Mouse (Mus musculus) megakaryocyte progenitor cell, adult 5-6 weeks (primary cell): Measurements from ENCODE around the gene Akap7. TPM values are rescaled to one million over a fixed set of nuclear protein-coding genes. Genes with fewer than 3 reads are reported as not detected.
"Not testable (repeated sequence)": the region's sequence is repeated elsewhere in the genome, so short reads cannot be mapped to it uniquely, and the experiment has no call there.

Source experiments
- ATAC-seq: replicated peaks from 2 replicates; pipeline ENCODE4 v1.8.0; 2016; ENCODE audit warnings: mild to moderate bottlenecking, moderate TSS enrichment, inconsistent platforms; ENCODE audit not compliant: poor library complexity
- total RNA-seq, 2 experiments: library from RNA; stranded (forward) in 1 of 2; stranded (reverse) in 1 of 2; fragments of 157-497, 149-512 nt in 1 of 2; fragments of 200-1000 nt in 1 of 2; gene quantifications; 2 replicates each; pipeline versions ENCODE4 v1.2.3 to v1.2.4; 2015 to 2017

Akap7 gene
- total RNA-seq, 2 experiments from 2014 or later, result 17.2 to 18.8 TPM

DNA sequence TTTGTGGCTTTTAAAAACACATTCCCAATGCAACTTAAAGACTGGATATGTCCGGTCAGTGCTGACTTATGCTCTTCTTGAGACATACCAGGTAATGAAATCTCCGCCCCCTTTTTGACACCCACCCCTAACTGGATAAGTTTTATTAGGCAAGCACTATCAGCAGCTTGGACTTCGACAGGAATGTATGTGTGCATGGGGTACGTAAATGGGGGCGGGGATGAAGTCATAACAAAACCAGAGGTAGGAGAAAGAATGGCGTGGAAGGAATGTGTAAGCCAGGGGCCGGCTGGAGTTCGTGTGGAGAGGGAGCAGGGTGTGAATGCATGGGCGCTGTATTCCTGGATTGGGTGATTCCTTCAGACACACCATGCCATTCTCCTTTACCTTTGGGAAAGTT lies 109.6 kb downstream of the Akap7 start:
- ATAC-seq, result no peak

- ATAC-seq, result no peak
Observed at GRCm38 (mm10) chr10:25192180-25193073, 115.2 kb downstream of the Akap7 start.

- no peak for ATAC-seq
Observed at GRCm38 (mm10) chr10:25191166-25191565, 116.5 kb downstream of the Akap7 start.

- not testable (repeated sequence) for ATAC-seq
Observed at GRCm38 (mm10) chr10:25186240-25186639, 121.4 kb downstream of the Akap7 start.

DNA sequence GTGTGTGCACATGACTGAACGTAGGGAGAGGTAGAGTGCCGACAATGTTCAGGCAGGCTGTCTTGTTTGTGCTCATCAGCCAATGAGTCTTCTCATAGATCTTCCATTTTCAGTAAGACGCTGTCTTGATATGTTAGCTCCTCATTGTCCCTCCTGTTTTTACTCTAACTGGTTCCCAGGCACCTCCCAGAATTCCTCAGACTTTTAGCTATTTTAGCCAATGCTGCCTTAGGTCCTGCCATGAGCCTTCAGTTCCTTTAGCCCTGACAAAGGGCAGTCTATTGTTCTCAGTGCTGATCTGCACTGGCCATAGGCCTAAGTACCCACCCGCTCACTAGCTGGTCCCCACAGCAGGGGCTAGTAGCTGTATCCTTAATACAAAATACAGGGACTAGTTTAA lies 122.0 kb downstream of the Akap7 start:
- ATAC-seq, result 0 out of 2 replicates have a peak, but pooled peaks have one; percentile 19

DNA sequence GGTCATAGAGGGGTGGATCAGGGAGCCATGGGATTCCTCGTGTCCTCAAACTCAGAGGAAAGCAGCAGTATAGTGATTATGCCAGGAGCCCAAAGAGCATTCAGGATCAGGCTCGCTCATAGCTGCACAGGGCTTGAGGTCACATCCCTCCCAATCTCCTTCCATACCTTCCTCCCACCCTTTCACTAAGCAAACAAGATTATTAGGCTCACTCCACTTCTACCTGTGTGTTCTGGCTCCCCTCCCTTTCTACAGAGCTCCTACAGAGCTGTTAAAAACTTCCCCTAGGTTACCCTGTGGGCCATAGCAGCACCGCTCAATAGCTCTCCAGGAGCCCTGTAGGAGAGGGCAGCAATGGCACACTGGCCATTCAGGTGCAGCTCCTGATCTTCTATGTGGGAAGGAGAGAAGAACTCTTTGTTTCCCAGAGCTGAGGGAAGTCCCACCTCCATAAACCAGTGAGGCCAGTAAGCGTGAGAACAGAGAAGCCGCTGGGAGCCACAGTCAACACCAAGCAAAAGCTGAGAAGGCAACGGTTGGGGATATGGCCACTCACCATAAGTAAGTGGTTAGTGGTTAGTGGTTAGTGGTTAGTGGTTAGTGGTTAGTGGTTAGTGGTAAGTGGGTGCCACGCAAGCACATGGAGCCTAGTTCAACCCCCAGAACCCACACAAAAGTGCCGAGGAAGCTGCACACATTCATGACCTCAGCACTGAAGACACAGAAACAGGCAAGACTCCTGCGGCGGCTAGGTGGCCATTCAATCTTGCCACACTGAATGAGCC lies 122.7 kb downstream of the Akap7 start:
- peak; percentile 62 for ATAC-seq

DNA sequence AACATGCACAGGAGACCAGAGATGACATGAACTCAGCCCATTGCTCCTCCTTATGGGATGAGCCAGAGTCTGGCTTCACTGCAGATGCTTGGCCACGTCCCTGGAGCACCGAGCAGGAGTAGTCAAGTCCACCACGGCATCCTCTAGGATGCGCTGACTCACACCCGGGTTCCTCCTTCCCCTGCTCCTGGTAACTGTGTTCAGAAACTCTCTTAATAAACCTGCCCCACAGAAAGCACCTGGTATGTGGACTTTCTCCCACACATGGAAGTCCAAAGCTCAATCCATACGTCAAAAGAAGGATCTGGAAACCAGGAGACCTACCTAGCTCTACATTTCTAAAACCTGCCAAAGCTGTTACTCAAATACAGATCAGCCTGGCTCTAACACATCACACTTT lies 124.4 kb downstream of the Akap7 start:
- no peak for ATAC-seq

DNA sequence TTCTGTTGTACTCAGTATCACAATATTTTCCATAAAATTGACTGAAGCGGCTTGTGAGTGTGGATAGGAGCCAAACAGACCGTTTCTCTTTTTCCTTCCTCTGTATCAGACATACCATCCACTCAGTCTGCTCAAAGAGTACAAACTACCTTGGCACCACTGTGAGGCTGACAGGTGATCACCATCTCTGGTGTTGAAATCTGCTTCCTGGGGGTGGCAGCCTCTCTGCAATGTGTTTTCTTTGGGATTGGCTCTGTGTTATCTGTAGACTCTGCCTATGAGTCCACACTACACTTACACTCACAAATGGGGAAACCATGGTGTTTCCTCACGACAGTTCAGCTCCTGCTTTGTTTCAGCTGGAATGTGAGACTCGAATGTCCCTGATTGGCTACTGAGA lies 128.6 kb downstream of the Akap7 start:
- ATAC-seq, result no peak

- ATAC-seq, result no peak
Observed at GRCm38 (mm10) chr10:25177270-25177669, 130.4 kb downstream of the Akap7 start.

DNA sequence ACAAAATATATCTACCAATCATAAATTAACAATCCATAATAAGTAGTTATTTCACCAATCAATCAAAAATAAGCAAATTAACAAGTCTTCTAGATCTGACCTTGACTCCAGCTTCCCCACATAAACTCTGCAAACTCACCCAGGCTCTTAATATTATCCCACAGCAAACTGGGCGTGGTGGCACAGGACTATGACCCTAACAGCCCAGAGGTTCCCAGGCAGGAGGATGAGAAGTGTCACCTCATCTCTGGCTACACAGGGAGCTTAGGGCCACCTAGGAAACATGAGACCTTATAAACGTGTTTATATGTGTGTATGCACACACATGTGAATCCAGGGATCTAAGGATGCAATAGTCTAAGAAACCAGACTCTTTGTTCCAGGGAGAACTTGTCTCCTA lies 132.8 kb downstream of the Akap7 start:
- no peak for ATAC-seq

GRCm38 (mm10) chr10:25167365-25168194 lies 140.1 kb downstream of the Akap7 start:
- ATAC-seq, result peak; percentile 46; the same call in 1 of the 2 replicates

DNA sequence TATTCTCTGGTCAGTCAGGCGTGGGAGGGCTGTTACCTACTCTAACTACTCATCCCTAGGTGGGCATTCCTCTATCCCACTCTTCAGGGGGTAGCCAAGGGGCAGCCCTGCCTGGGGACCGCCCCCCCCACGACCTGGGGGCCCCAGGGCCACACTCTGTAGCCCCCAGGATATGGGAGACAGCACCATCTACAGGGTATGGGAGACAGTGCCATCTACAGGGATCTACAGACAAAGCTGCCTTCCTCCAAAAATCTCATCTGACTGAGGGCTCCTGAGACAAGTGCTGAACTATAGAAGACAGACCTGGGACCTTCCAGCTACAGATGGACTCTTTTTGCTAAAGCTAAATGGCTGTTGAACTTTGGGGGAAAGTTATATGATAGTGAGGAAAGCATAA lies 144.2 kb downstream of the Akap7 start:
- peak; percentile 49; the same call in 1 of the 2 replicates for ATAC-seq

GRCm38 (mm10) chr10:25161701-25162100 lies 146.0 kb downstream of the Akap7 start:
- peak; percentile 89 for ATAC-seq

DNA sequence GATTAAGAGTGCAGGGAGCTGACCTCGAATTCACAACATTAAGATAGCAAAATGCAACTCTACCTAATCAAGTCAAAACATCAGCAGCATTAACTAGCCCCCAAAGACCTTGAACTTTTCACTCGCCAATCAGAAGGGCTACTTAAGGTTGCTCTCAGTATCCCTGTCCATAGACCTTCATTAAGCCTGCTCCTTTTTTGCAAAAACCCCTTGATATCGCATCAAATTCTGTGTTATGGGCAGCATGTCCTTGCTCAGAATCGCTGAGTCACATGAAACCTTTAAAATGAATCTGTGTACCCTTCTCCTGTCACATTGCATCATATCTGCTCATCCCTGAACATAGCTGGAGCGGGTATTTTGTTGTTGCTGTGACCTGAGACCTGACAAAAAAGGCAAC lies 149.0 kb downstream of the Akap7 start:
- no peak for ATAC-seq

GRCm38 (mm10) chr10:25157339-25157738 lies 150.3 kb downstream of the Akap7 start:
- ATAC-seq, result no peak

- no peak for ATAC-seq
Observed at GRCm38 (mm10) chr10:25154225-25154624, 153.4 kb downstream of the Akap7 start.

DNA sequence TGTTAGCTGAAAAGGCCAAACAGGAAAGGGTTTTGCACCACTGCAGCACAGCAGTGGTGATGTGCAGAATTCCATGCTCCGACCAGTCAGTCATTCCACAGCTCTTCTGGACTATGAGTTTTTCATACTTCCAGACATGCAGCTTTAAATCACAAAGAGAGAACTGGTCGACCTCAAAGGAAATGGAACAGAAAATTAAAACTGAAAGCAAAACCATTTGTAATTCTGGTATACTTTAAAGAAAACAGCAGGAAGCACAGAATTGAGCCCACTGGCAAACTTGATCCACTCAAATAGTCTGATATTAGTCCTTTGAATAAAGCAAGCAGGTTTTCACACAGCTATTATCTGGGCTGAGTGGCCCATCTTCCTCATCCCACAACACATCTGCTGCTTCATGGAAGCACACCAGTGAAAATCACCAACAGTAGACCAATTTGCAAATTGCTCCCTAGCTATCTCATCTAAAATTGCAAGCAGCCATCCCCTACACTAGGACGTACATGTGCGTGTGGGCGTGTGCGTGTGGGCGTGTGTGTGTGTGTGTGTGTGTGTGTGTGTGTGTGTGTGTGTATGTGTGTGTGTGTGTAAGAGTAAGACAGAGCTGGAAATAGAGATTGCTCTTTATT lies 156.4 kb downstream of the Akap7 start:
- 0 out of 2 replicates have a peak, but pooled peaks have one; percentile 11 for ATAC-seq

GRCm38 (mm10) chr10:25145851-25146250 lies 161.8 kb downstream of the Akap7 start:
- ATAC-seq, result no peak

DNA sequence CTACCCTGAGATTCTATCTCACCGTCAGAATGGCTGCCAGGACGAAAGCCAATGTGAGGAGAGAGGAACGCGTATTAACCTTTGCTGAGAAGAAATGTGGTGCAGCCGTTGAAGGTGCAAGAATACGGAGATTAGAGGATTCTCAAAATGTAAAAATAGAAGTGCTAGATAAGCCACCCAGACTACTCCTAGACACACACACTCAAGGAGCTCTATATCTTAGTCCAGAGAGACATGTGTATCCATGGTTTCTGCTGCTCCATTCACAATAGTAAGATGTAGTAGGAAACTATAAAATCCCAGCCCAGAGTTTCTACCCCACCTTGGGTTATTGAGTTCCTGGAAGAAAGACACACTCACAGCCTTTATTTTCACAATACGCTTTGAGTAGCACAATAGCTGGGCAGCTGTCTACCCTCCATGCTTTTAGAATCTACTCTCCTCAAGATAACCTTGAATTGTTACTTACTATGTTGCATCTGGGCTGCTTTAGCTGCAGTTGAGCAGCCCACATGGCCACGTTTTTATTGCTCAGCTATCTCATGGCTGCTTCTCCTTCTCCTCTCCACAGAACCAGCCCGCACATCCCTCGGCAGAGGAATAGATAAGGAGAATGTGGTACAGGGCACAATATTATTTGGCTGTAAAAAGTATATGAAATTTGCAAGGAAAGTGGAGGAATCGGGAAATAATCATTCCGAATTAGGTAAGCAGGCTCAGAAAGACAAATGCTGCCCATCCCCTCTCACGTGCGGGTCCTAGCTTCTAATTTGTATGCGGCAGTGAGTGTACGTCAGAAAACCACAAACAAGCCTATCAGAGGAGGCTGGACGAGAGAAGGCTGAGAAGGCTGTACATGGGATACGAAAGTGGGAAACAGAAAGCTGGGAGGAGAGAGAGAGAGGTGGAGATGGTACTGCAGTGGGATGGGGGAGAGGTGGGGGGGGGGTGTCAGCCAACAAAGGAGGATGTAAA lies 162.6 kb downstream of the Akap7 start:
- peak; percentile 68 for ATAC-seq
